Mouse (Mus musculus) forebrain, embryonic 14.5 days (tissue): Measurements from ENCODE around the gene Ppib. TPM values are rescaled to one million over a fixed set of nuclear protein-coding genes. Genes with fewer than 3 reads are reported as not detected.

Experiments
- ATAC-seq: fragments of 200-750 bp; cut with Nextera tagmentation; 2 replicates; pipeline ENCODE4 v1.8.0; 2017; ENCODE audit warnings: mild to moderate bottlenecking, moderate library complexity
- DNase-seq: peaks from one replicate; pipeline ENCODE4 v3.0.0-alpha.2; 2015; ENCODE audit warnings: low spot score
- H3K27ac ChIP-seq: fragments of 300-500 bp; sonication (generic); 2 replicates; pipeline ENCODE4 v1.5.1; 2014; ENCODE audit warnings: low read depth, mild to moderate bottlenecking, control low read depth, low read length, moderate library complexity
- H3K27me3 ChIP-seq: fragments of 300-500 bp; sonication (generic); replicated peaks from 2 replicates; pipeline ENCODE4 v1.6.1; 2014; ENCODE audit warnings: low read length, control low read depth, mixed read lengths; ENCODE audit not compliant: control insufficient read depth, insufficient read depth
- H3K36me3 ChIP-seq: fragments of 300-500 bp; sonication (generic); 2 replicates; pipeline ENCODE4 v1.6.1; 2014; ENCODE audit warnings: low read length, control low read depth; ENCODE audit not compliant: control insufficient read depth, insufficient read depth
- H3K4me1 ChIP-seq: fragments of 300-500 bp; sonication (generic); 2 replicates; pipeline ENCODE4 v1.6.1; 2014; ENCODE audit warnings: antibody characterized with exemption, low read length, control low read depth; ENCODE audit not compliant: control insufficient read depth, insufficient read depth
- H3K4me2 ChIP-seq: fragments of 300-500 bp; sonication (generic); 2 replicates; pipeline ENCODE4 v1.6.1; 2014; ENCODE audit warnings: mild to moderate bottlenecking, control low read depth, low read length
- H3K4me3 ChIP-seq: fragments of 300-500 bp; sonication (generic); 2 replicates; pipeline ENCODE4 v1.5.1; 2014; ENCODE audit warnings: low read depth, low read length, control low read depth
- H3K9ac ChIP-seq: fragments of 300-500 bp; sonication (generic); 2 replicates; pipeline ENCODE4 v1.6.1; 2014; ENCODE audit warnings: mild to moderate bottlenecking, low read length, control low read depth, moderate library complexity
- H3K9me3 ChIP-seq: fragments of 300-500 bp; sonication (generic); replicated peaks from 2 replicates; pipeline ENCODE4 v1.6.1; 2016; ENCODE audit warnings: low read length, control low read depth, mixed read lengths; ENCODE audit not compliant: control insufficient read depth
- WGBS: fragments of 180-500 bp; shearing (Covaris S2); extraction: QIAGEN DNeasy Blood & Tissue Kit; methylation state at CpG from one replicate; pipeline ENCODE4 v1.1.7; 2014; 5-methylcytosine and 5-hydroxymethylcytosine counted together
- polyA plus RNA-seq: library from polyadenylated mRNA; unstranded; fragments of >200 nt; fragmentation: Nextera tagmentation; extraction: Ambion mirVana; gene quantifications from 2 replicates; pipeline ENCODE4 v1.2.1, GENCODE M21; 2014

Ppib gene
- polyA plus RNA-seq, 1 experiment from 2014 or later, result 454 TPM

- Histone ChIP-seq H3K4me3 (no peak overlapping the region), H3K4me1 (peaks cover 5% of the 10 kb centered on the region; the same call in 1 of the 2 replicates), H3K9me3 (no peaks in the 10 kb centered on the region), H3K9ac (no peak overlapping the region), H3K27ac (no peak overlapping the region), H3K4me2 (no peak overlapping the region), H3K27me3 (no peaks in the 10 kb centered on the region; the same call in 1 of the 2 replicates), H3K36me3 (peaks cover 42% of the 10 kb centered on the region)
- peak; percentile 29 for DNase-seq
- ATAC-seq, result no peak
- 22% methylated on average over 5 of the region's 5 CpGs for WGBS
Measured at GRCm38 (mm10) chr9:66067542-66067941, 7.5 kb downstream of the Ppib start.

GRCm38 (mm10) chr9:66068056-66068455 lies 8.0 kb downstream of the Ppib start:
- H3K9ac ChIP-seq, result no peak overlapping the region
- WGBS, result 63% methylated on average over 4 of the region's 4 CpGs
- peaks cover 5% of the 10 kb centered on the region; the same call in 1 of the 2 replicates for H3K4me1 ChIP-seq
- no peak overlapping the region for H3K4me2 ChIP-seq
- no peak for ATAC-seq
- no peak for DNase-seq
- H3K9me3 ChIP-seq, result no peaks in the 10 kb centered on the region
- H3K4me3 ChIP-seq, result no peak overlapping the region
- H3K27me3 ChIP-seq, result no peaks in the 10 kb centered on the region; the same call in 1 of the 2 replicates
- no peak overlapping the region for H3K27ac ChIP-seq
- H3K36me3 ChIP-seq, result peaks cover 37% of the 10 kb centered on the region

GRCm38 (mm10) chr9:66068971-66069391 lies 9.0 kb downstream of the Ppib start:
- Histone ChIP-seq H3K36me3 (peaks cover 28% of the 10 kb centered on the region), H3K27ac (no peak overlapping the region), H3K4me3 (peak overlapping the region; percentile 48), H3K4me1 (peaks cover 5% of the 10 kb centered on the region; the same call in 1 of the 2 replicates), H3K4me2 (peak overlapping the region; percentile 94), H3K9me3 (no peaks in the 10 kb centered on the region), H3K9ac (peak overlapping the region; percentile 65), H3K27me3 (no peaks in the 10 kb centered on the region; the same call in 1 of the 2 replicates)
- WGBS, result under 1% methylated on average over 30 of the region's 30 CpGs
- peak; percentile 61 for DNase-seq
- ATAC-seq, result peak; percentile 66; the same call in 1 of the 2 replicates

GRCm38 (mm10) chr9:66069583-66069982 lies 9.6 kb downstream of the Ppib start, which contains the start of gene Snx22:
TSS of gene Snx22 (minus strand) at chr9:66069719.
- 2% methylated on average over 22 of the region's 22 CpGs for WGBS
- Histone ChIP-seq H3K27ac (no peak within 1 kb of the TSS), H3K27me3 (no peaks in the 10 kb centered on the region; the same call in 1 of the 2 replicates)

GRCm38 (mm10) chr9:66070151-66070550 lies 10.1 kb downstream of the Ppib start:
- ATAC-seq (no peak), DNase-seq (no peak)
- Histone ChIP-seq H3K9me3 (no peaks in the 10 kb centered on the region), H3K27me3 (no peaks in the 10 kb centered on the region; the same call in 1 of the 2 replicates), H3K27ac (no peak overlapping the region), H3K9ac (no peak overlapping the region), H3K36me3 (peaks cover 19% of the 10 kb centered on the region), H3K4me2 (no peak overlapping the region), H3K4me1 (peaks cover 5% of the 10 kb centered on the region; the same call in 1 of the 2 replicates), H3K4me3 (no peak overlapping the region)
- 91% methylated on average over 5 of the region's 5 CpGs for WGBS

More at GRCm38 (mm10) chr9:66069583-66069982, 9.6 kb downstream of the Ppib start, which contains the start of gene Snx22:
- Histone ChIP-seq H3K9ac (peak within 1 kb of the TSS; percentile 65), H3K9me3 (no peaks in the 10 kb centered on the region), H3K4me2 (peak within 1 kb of the TSS; percentile 94), H3K4me3 (peak within 1 kb of the TSS; percentile 48), H3K36me3 (peaks cover 22% of the 10 kb centered on the region), H3K4me1 (peaks cover 5% of the 10 kb centered on the region; the same call in 1 of the 2 replicates)
- ATAC-seq, result peak; percentile 89
- DNase-seq, result peak; percentile 75

- Histone ChIP-seq H3K27me3 (no peaks in the 10 kb centered on the region; the same call in 1 of the 2 replicates), H3K27ac (no peak overlapping the region), H3K9me3 (no peaks in the 10 kb centered on the region), H3K4me3 (no peak overlapping the region), H3K9ac (no peak overlapping the region), H3K4me2 (no peak overlapping the region), H3K36me3 (no peaks in the 10 kb centered on the region), H3K4me1 (peaks cover 5% of the 10 kb centered on the region; the same call in 1 of the 2 replicates)
- no peak for DNase-seq
- WGBS, result 87% methylated on average over 7 of the region's 7 CpGs
- ATAC-seq, result no peak
Measured at GRCm38 (mm10) chr9:66072754-66073153, 12.7 kb downstream of the Ppib start.

- peak overlapping the region; percentile 15; the same call in 1 of the 2 replicates for H3K4me2 ChIP-seq
- ATAC-seq (no peak), DNase-seq (no peak)
- H3K4me3 ChIP-seq, result no peak overlapping the region
- 0 out of 2 replicates have a peak, but pooled peaks cover 4% of the 10 kb centered on the region for H3K4me1 ChIP-seq
- no peaks in the 10 kb centered on the region for H3K9me3 ChIP-seq
- H3K36me3 ChIP-seq, result no peaks in the 10 kb centered on the region
- 0 out of 2 replicates have a peak overlapping the region, but pooled peaks have one; percentile 5 for H3K27ac ChIP-seq
- WGBS, result 78% methylated on average over 3 of the region's 3 CpGs
- no peaks in the 10 kb centered on the region for H3K27me3 ChIP-seq
- peak overlapping the region; percentile 35 for H3K9ac ChIP-seq
Measured at GRCm38 (mm10) chr9:66078072-66078471, 18.1 kb downstream of the Ppib start.

- H3K4me3 ChIP-seq, result no peak overlapping the region
- 0 out of 2 replicates have a peak overlapping the region, but pooled peaks have one; percentile 5 for H3K27ac ChIP-seq
- no peaks in the 10 kb centered on the region for H3K36me3 ChIP-seq
- H3K4me1 ChIP-seq, result 0 out of 2 replicates have a peak, but pooled peaks cover 4% of the 10 kb centered on the region
- no peaks in the 10 kb centered on the region for H3K9me3 ChIP-seq
- WGBS, result 9% methylated on average over 14 of the region's 14 CpGs
- H3K9ac ChIP-seq, result peak overlapping the region; percentile 35
- ATAC-seq (no peak), DNase-seq (peak; percentile 34)
- no peaks in the 10 kb centered on the region for H3K27me3 ChIP-seq
- H3K4me2 ChIP-seq, result peak overlapping the region; percentile 15; the same call in 1 of the 2 replicates
Measured at GRCm38 (mm10) chr9:66078493-66078892, 18.5 kb downstream of the Ppib start.
